Mouse (Mus musculus) heart, embryonic 10.5 days (tissue): ENCODE data around the gene Dennd5b. TPM values are rescaled to one million over a fixed set of nuclear protein-coding genes. Genes with fewer than 3 reads are reported as not detected.
"Not testable (repeated sequence)": the region's sequence is repeated elsewhere in the genome, so short reads cannot be mapped to it uniquely, and the experiment has no call there.

Source experiments
- DNase-seq: peaks from one replicate; pipeline ENCODE4 v3.0.0-alpha.2; 2017; ENCODE audit warnings: low spot score
- H3K27ac ChIP-seq: fragments of 300-500 bp; sonication (generic); 2 replicates; pipeline ENCODE4 v1.5.1; 2016; ENCODE audit warnings: mild to moderate bottlenecking
- H3K27me3 ChIP-seq: fragments of 300-500 bp; sonication (generic); 2 replicates; pipeline ENCODE4 v1.6.1; 2016; ENCODE audit warnings: mild to moderate bottlenecking; ENCODE audit not compliant: poor library complexity, insufficient read depth, severe bottlenecking
- H3K36me3 ChIP-seq: fragments of 300-500 bp; sonication (generic); 2 replicates; pipeline ENCODE4 v1.6.1; 2016; ENCODE audit warnings: mild to moderate bottlenecking, moderate library complexity
- H3K4me1 ChIP-seq: fragments of 300-500 bp; sonication (generic); 2 replicates; pipeline ENCODE4 v1.6.1; 2016; ENCODE audit warnings: mild to moderate bottlenecking
- H3K4me3 ChIP-seq: fragments of 300-500 bp; sonication (generic); 2 replicates; pipeline ENCODE4 v1.5.1; 2016; ENCODE audit warnings: mild to moderate bottlenecking, moderate library complexity
- H3K9me3 ChIP-seq: fragments of 300-500 bp; sonication (generic); 2 replicates; pipeline ENCODE4 v1.6.1; 2016; ENCODE audit warnings: mild to moderate bottlenecking, moderate library complexity
- WGBS: fragments of 180-500 bp; shearing (Covaris S2); methylation state at CpG from one replicate; pipeline ENCODE4 v1.1.7; 2016; 5-methylcytosine and 5-hydroxymethylcytosine counted together
- polyA plus RNA-seq: library from polyadenylated mRNA; unstranded; fragments of >200 nt; fragmentation: Nextera tagmentation; extraction: Ambion mirVana; gene quantifications from 2 replicates; pipeline ENCODE4 v1.2.1, GENCODE M21; 2016

Dennd5b gene
- polyA plus RNA-seq, 1 experiment from 2014 or later: 10.2 TPM

- H3K27me3 ChIP-seq, DNase-seq, H3K9me3 ChIP-seq, H3K4me3 ChIP-seq, H3K36me3 ChIP-seq, H3K27ac ChIP-seq: not testable (repeated sequence)
- 83% methylated on average over 8 of the region's 8 CpGs for WGBS
- peaks cover 14% of the 10 kb centered on the region for H3K4me1 ChIP-seq
These were observed 28.4 kb upstream of the Dennd5b start, which contains the start of gene Gm10203 for GRCm38 (mm10) chr6:149129870-149130269. Gene Gm10203, plus strand, starts transcription at chr6:149130170.

- WGBS: 51% methylated on average over 4 of the region's 4 CpGs
- H3K27ac ChIP-seq: no peak overlapping the region
- H3K27me3 ChIP-seq: no peaks in the 10 kb centered on the region
- H3K4me1 ChIP-seq: no peaks in the 10 kb centered on the region
- H3K4me3 ChIP-seq: no peak overlapping the region
- H3K36me3 ChIP-seq: no peaks in the 10 kb centered on the region
- H3K9me3 ChIP-seq: no peaks in the 10 kb centered on the region
- no peak for DNase-seq
These were observed 25.2 kb upstream of the Dennd5b start for GRCm38 (mm10) chr6:149126675-149127074.

GRCm38 (mm10) chr6:149123042-149123441, 21.6 kb upstream of the Dennd5b start:
- no peaks in the 10 kb centered on the region for H3K9me3 ChIP-seq
- no peak overlapping the region for H3K27ac ChIP-seq
- peaks cover 6% of the 10 kb centered on the region; the same call in 1 of the 2 replicates for H3K4me1 ChIP-seq
- H3K4me3 ChIP-seq: no peak overlapping the region
- H3K27me3 ChIP-seq: no peaks in the 10 kb centered on the region
- 85% methylated on average over 3 of the region's 3 CpGs for WGBS
- H3K36me3 ChIP-seq: no peaks in the 10 kb centered on the region
- DNase-seq: no peak

- peaks cover 6% of the 10 kb centered on the region; the same call in 1 of the 2 replicates for H3K4me1 ChIP-seq
- no peak overlapping the region for H3K4me3 ChIP-seq
- H3K36me3 ChIP-seq: no peaks in the 10 kb centered on the region
- no peaks in the 10 kb centered on the region for H3K27me3 ChIP-seq
- no peaks in the 10 kb centered on the region for H3K9me3 ChIP-seq
- 37% methylated on average over 2 of the region's 2 CpGs for WGBS
- DNase-seq: no peak
- H3K27ac ChIP-seq: no peak overlapping the region
These were observed 18.4 kb upstream of the Dennd5b start for GRCm38 (mm10) chr6:149119853-149120252.

GRCm38 (mm10) chr6:149118935-149119334, 17.5 kb upstream of the Dennd5b start:
- no peaks in the 10 kb centered on the region for H3K9me3 ChIP-seq
- peaks cover 6% of the 10 kb centered on the region; the same call in 1 of the 2 replicates for H3K4me1 ChIP-seq
- no peak for DNase-seq
- no peak overlapping the region for H3K27ac ChIP-seq
- no peaks in the 10 kb centered on the region for H3K27me3 ChIP-seq
- no peaks in the 10 kb centered on the region for H3K36me3 ChIP-seq
- no peak overlapping the region for H3K4me3 ChIP-seq
- 47% methylated on average over 2 of the region's 2 CpGs for WGBS

GRCm38 (mm10) chr6:149116992-149117391, 15.5 kb upstream of the Dennd5b start:
- H3K9me3 ChIP-seq: no peaks in the 10 kb centered on the region
- H3K4me3 ChIP-seq: no peak overlapping the region
- DNase-seq: no peak
- peaks cover 6% of the 10 kb centered on the region; the same call in 1 of the 2 replicates for H3K4me1 ChIP-seq
- no peaks in the 10 kb centered on the region for H3K36me3 ChIP-seq
- no peak overlapping the region for H3K27ac ChIP-seq
- no peaks in the 10 kb centered on the region for H3K27me3 ChIP-seq

- H3K27me3 ChIP-seq: no peaks in the 10 kb centered on the region
- DNase-seq: no peak
- H3K27ac ChIP-seq: no peak overlapping the region
- 63% methylated on average over 2 of the region's 2 CpGs for WGBS
- H3K4me3 ChIP-seq: no peak overlapping the region
- H3K4me1 ChIP-seq: no peaks in the 10 kb centered on the region
- no peaks in the 10 kb centered on the region for H3K9me3 ChIP-seq
- H3K36me3 ChIP-seq: no peaks in the 10 kb centered on the region
These were observed 7.4 kb upstream of the Dennd5b start for GRCm38 (mm10) chr6:149108909-149109308.

- Histone ChIP-seq H3K27me3 (no peaks in the 10 kb centered on the region), H3K27ac (no peak overlapping the region), H3K4me1 (no peaks in the 10 kb centered on the region), H3K4me3 (no peak overlapping the region), H3K36me3 (no peaks in the 10 kb centered on the region), H3K9me3 (no peaks in the 10 kb centered on the region)
- WGBS: 72% methylated on average over 3 of the region's 3 CpGs
- no peak for DNase-seq
These were observed 6.1 kb upstream of the Dennd5b start for GRCm38 (mm10) chr6:149107615-149108014.

GRCm38 (mm10) chr6:149103451-149103850, 2.0 kb upstream of the Dennd5b start:
- no peak for DNase-seq
- Histone ChIP-seq H3K27ac (no peak overlapping the region), H3K9me3 (no peaks in the 10 kb centered on the region), H3K4me3 (no peak overlapping the region), H3K27me3 (no peaks in the 10 kb centered on the region), H3K36me3 (no peaks in the 10 kb centered on the region), H3K4me1 (0 out of 2 replicates have a peak, but pooled peaks cover 2% of the 10 kb centered on the region)
- 95% methylated on average over 1 of the region's 1 CpGs for WGBS

- 8% methylated on average over 7 of the region's 7 CpGs for WGBS
- H3K4me3 ChIP-seq: peak overlapping the region; percentile 91
- no peaks in the 10 kb centered on the region for H3K27me3 ChIP-seq
- no peaks in the 10 kb centered on the region for H3K9me3 ChIP-seq
- peak overlapping the region; percentile 97 for H3K27ac ChIP-seq
- H3K4me1 ChIP-seq: 0 out of 2 replicates have a peak, but pooled peaks cover 2% of the 10 kb centered on the region
- DNase-seq: no peak
- no peaks in the 10 kb centered on the region for H3K36me3 ChIP-seq
These were observed 413 bp upstream of the Dennd5b start for GRCm38 (mm10) chr6:149101943-149102243.

GRCm38 (mm10) chr6:149100174-149101075, 1.1 kb downstream of the Dennd5b start:
- Histone ChIP-seq H3K27me3 (no peaks in the 10 kb centered on the region), H3K36me3 (no peaks in the 10 kb centered on the region), H3K4me3 (peak overlapping the region; percentile 91), H3K27ac (peak overlapping the region; percentile 97), H3K4me1 (0 out of 2 replicates have a peak, but pooled peaks cover 3% of the 10 kb centered on the region), H3K9me3 (no peaks in the 10 kb centered on the region)
- DNase-seq: peak; percentile 84
- WGBS: 1% methylated on average over 52 of the region's 52 CpGs

GRCm38 (mm10) chr6:149098993-149099392, 2.5 kb downstream of the Dennd5b start:
- Histone ChIP-seq H3K9me3 (no peaks in the 10 kb centered on the region), H3K27ac (no peak overlapping the region), H3K27me3 (no peaks in the 10 kb centered on the region), H3K4me3 (no peak overlapping the region), H3K36me3 (no peaks in the 10 kb centered on the region), H3K4me1 (peaks cover 14% of the 10 kb centered on the region)
- no peak for DNase-seq

- Histone ChIP-seq H3K4me1 (peaks cover 18% of the 10 kb centered on the region), H3K36me3 (no peaks in the 10 kb centered on the region), H3K9me3 (no peaks in the 10 kb centered on the region), H3K27me3 (no peaks in the 10 kb centered on the region), H3K4me3 (no peak overlapping the region), H3K27ac (no peak overlapping the region)
- 92% methylated on average over 1 of the region's 1 CpGs for WGBS
- DNase-seq: no peak
These were observed 4.2 kb downstream of the Dennd5b start for GRCm38 (mm10) chr6:149097276-149097675.
